Mouse (Mus musculus) kidney, adult 2 months (tissue): ENCODE results near the gene Ptprg.

Experiments used
- CTCF ChIP-seq: fragments of 200-500 bp; conservative IDR thresholded peaks from 2 replicates; pipeline ENCODE4 v1.5.1; 2011; ENCODE audit warnings: low read depth, mild to moderate bottlenecking, control low read depth, low read length, moderate library complexity, mixed read lengths; ENCODE audit not compliant: insufficient read depth, insufficient read length
- POLR2A ChIP-seq: fragments of 200-500 bp; IDR thresholded peaks from one replicate; pipeline ENCODE4 v1.6.1; 2011; ENCODE audit warnings: low read depth, low read length, control low read depth

- TF ChIP-seq CTCF = no peak
- no peak for TF ChIP-seq POLR2A
Measured at GRCm38 (mm10) chr14:11619606-11620005, 66.3 kb downstream of the Ptprg start.
